Mouse (Mus musculus): ENCODE data around the gene Ltbp3.

Ltbp3 gene

GRCm38 (mm10) chr19:5724549-5724941, 16.2 kb upstream of the Ltbp3 start:
- no peak for DNase-seq

GRCm38 (mm10) chr19:5725029-5725707, 15.5 kb upstream of the Ltbp3 start:
- no peak for DNase-seq

GRCm38 (mm10) chr19:5725767-5726515, 14.8 kb upstream of the Ltbp3 start, which contains the start of gene Ehbp1l1:
TSS of gene Ehbp1l1 (minus strand) at chr19:5726317.
- no peak for DNase-seq

GRCm38 (mm10) chr19:5726961-5727578, 13.6 kb upstream of the Ltbp3 start:
- DNase-seq, result no peak

- peak; percentile 79 for DNase-seq
Measured at GRCm38 (mm10) chr19:5727701-5728100, 13.0 kb upstream of the Ltbp3 start.

- peak; percentile 52 for DNase-seq
Measured at GRCm38 (mm10) chr19:5728631-5729443, 11.9 kb upstream of the Ltbp3 start.

- peak; percentile 86 for DNase-seq
Measured at GRCm38 (mm10) chr19:5729444-5729815, 11.3 kb upstream of the Ltbp3 start, which contains the start of gene Fam89b. TSS of gene Fam89b (minus strand) at chr19:5729653.

GRCm38 (mm10) chr19:5730314-5731186, 10.2 kb upstream of the Ltbp3 start:
- DNase-seq, result no peak

- peak; percentile 94 for DNase-seq
Measured at GRCm38 (mm10) chr19:5731264-5731978, 9.3 kb upstream of the Ltbp3 start.

- no peak for DNase-seq
Measured at GRCm38 (mm10) chr19:5734325-5734724, 6.4 kb upstream of the Ltbp3 start.

GRCm38 (mm10) chr19:5739446-5739845, 1.3 kb upstream of the Ltbp3 start:
- no peak for DNase-seq

GRCm38 (mm10) chr19:5741641-5742240, 1.0 kb downstream of the Ltbp3 start:
- DNase-seq, result peak; percentile 81

GRCm38 (mm10) chr19:5742241-5742641, 1.5 kb downstream of the Ltbp3 start:
- no peak for DNase-seq

- no peak for DNase-seq
Measured at GRCm38 (mm10) chr19:5743576-5743975, 2.9 kb downstream of the Ltbp3 start.

- no peak for DNase-seq
Measured at GRCm38 (mm10) chr19:5745756-5746710, 5.3 kb downstream of the Ltbp3 start.

- DNase-seq, result no peak
Measured at GRCm38 (mm10) chr19:5746907-5747363, 6.2 kb downstream of the Ltbp3 start.

- DNase-seq, result no peak
Measured at GRCm38 (mm10) chr19:5749476-5749875, 8.8 kb downstream of the Ltbp3 start.

GRCm38 (mm10) chr19:5750951-5751350, 10.2 kb downstream of the Ltbp3 start:
- no peak for DNase-seq

GRCm38 (mm10) chr19:5751742-5752141, 11.0 kb downstream of the Ltbp3 start:
- no peak for DNase-seq

All from right cerebral cortex, adult 18-20 months (tissue).